Mouse (Mus musculus): ENCODE data around the gene Soat2. TPM values are rescaled to one million over a fixed set of nuclear protein-coding genes. Genes with fewer than 3 reads are reported as not detected.

The Soat2 gene
- polyA plus RNA-seq, 1 experiment from 2014 or later = 0.16 TPM

DNA sequence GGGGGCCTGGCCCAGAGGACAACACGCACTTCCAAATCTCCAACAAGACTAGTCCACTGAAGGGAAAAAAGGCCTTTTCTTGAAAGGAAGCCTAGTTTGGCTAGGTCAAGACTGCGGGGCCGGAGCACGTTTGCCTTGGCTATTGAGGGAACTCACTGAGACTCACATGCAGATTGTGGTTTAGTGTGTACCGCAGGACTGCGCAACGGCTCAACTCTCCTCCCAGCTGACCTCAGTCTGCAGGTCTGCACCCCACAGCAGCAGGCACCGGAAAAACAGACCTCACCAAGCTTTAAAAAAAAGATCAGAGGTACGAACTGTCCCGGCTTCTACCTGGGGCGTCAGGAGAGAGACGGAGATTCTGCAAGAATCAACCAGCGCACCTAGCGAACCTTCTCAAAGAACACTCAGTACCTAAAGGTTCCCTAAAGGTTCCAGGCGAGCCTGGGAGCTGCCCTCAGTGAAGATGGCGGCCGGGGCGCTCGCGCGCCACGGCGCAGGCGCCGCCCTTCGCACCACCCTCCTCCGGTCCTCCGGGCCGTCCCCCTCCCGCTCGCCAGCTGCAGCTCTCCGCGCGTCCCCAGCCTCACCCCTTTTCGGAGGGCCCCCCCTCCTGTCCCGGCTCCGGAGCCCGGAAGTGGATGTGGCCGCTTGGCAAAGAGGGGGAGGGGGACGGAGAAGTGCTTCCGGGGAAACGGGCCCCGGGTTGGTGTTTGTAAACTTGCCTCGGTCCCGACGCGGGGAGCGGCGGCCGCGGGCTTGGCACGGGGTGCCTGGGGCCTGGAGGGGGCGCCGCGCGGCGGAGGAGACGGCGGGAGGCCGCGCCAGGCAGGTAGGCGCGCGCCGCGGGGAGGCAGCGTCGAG lies 52.9 kb downstream of the Soat2 start, which contains the start of gene Zfp740:
Zfp740 (plus strand) TSS at position 279 of the 864 bp plus-strand sequence.
- peak; percentile 95 for ATAC-seq (ENCODE audit: insufficient read depth)
- no peaks in the 10 kb centered on the region for H3K27me3 ChIP-seq (ENCODE audit: insufficient read depth, low read length)
- no peaks in the 10 kb centered on the region for H3K9me3 ChIP-seq (ENCODE audit: low read depth, low read length)
- H3K4me1 ChIP-seq (ENCODE audit: insufficient read depth) = peaks cover 15% of the 10 kb centered on the region
- H3K4me3 ChIP-seq (ENCODE audit: low read depth, low read length) = peak within 1 kb of the TSS; percentile 80
- no peak for TF ChIP-seq CTCF (IDR thresholded peaks at IDR 0.05; ENCODE audit: low read depth)
- under 1% methylated on average over 64 of the region's 68 CpGs for WGBS
- H3K4me2 ChIP-seq = peak within 1 kb of the TSS; percentile 68
- peaks cover 39% of the 10 kb centered on the region for H3K36me3 ChIP-seq (ENCODE audit: insufficient read depth)
- peak within 1 kb of the TSS; percentile 99 for H3K27ac ChIP-seq (ENCODE audit: low read depth)
- H3K9ac ChIP-seq = peak within 1 kb of the TSS; percentile 91
- peak; percentile 96 for DNase-seq

DNA sequence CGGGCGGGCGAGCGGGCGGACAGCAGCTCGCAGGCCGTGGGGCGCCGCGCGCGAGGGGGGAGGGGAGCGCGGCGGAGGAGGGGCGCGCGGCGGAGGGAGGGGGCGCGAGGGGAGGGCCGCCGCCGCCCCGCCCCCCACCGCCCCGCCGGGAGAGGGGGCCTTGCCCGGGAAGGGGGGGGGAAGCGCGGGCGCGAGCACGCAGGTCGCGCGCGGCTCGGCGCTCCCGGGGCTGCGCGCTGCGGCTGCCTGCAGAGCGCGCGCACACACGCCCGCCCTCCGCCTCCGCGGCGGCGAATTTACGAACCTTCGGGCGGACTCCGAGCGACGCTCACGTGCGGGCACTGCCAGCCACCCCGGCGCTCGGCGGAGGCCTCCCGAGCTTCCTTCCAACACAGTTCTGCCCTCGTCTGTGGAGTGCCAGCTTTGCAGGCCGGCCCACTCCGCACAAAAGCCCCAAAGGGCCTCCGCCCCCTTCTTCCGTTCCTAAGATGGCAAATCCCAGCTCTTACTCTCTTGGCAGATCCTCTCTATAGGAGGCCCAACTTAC lies 53.6 kb downstream of the Soat2 start:
- DNase-seq (peak; percentile 85), ATAC-seq (ENCODE audit: insufficient read depth) (peak; percentile 46)
- under 1% methylated on average over 42 of the region's 72 CpGs for WGBS
- Histone ChIP-seq H3K4me3 (ENCODE audit: low read depth, low read length) (peak overlapping the region; percentile 80), H3K27ac (ENCODE audit: low read depth) (peak overlapping the region; percentile 99), H3K4me2 (peak overlapping the region; percentile 68), H3K9ac (peak overlapping the region; percentile 91), H3K4me1 (ENCODE audit: insufficient read depth) (peaks cover 15% of the 10 kb centered on the region), H3K36me3 (ENCODE audit: insufficient read depth) (peaks cover 46% of the 10 kb centered on the region), H3K9me3 (ENCODE audit: low read depth, low read length) (no peaks in the 10 kb centered on the region), H3K27me3 (ENCODE audit: insufficient read depth, low read length) (no peaks in the 10 kb centered on the region)
- no peak for TF ChIP-seq CTCF (IDR thresholded peaks at IDR 0.05; ENCODE audit: low read depth)

DNA sequence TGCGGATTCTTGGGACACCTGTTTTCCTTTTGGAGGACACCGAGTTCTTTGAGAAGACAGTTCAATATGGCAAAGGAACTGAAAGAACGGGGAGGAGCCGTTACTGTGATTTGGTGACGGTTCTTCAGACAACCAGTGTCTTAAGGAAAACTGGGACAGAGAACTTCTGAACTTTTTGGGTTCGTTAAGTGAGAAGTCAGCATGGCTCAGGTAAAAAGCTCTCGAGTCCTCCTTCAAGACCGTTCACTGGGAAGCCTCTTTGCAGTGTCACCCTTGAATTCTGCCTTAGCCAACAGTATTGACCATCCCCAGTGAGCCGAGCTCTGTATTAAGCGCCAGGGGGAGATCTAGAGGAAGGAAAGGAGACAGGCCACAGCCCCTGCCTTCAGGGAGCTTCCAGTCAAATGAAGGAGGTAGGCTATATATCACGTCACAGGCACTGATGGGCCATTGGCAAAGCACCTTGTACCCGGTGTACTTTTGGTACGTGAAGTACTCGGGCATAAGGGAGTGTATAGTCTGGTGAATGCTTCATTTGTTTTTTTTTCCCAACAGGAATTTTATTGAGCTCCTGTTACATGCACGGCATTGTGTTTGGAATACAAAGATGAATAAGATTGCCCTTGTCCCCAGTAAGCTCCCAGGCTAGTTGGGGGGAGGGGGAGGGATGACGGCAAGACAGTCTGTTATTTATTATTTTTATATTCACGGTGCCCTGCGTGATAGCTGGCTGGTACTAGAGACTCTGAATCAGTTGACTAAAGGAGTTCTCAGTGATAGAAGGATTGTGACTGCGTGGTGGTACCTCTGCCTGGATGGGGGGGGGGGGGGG lies 54.6 kb downstream of the Soat2 start, which contains the start of gene Csad:
Csad (minus strand) TSS at position 51 of the 832 bp plus-strand sequence.
- no peak for ATAC-seq (ENCODE audit: insufficient read depth)
- no peaks in the 10 kb centered on the region for H3K27me3 ChIP-seq (ENCODE audit: insufficient read depth, low read length)
- 38% methylated on average over 19 of the region's 19 CpGs for WGBS
- peak within 1 kb of the TSS; percentile 80 for H3K4me3 ChIP-seq (ENCODE audit: low read depth, low read length)
- peak; percentile 26 for DNase-seq
- 0 out of 2 replicates have a peak, but pooled peaks have one; percentile 11 for TF ChIP-seq CTCF (IDR thresholded peaks at IDR 0.05; ENCODE audit: low read depth)
- H3K4me2 ChIP-seq = peak within 1 kb of the TSS; percentile 68
- H3K27ac ChIP-seq (ENCODE audit: low read depth) = peak within 1 kb of the TSS; percentile 99
- H3K9me3 ChIP-seq (ENCODE audit: low read depth, low read length) = no peaks in the 10 kb centered on the region
- peaks cover 15% of the 10 kb centered on the region for H3K4me1 ChIP-seq (ENCODE audit: insufficient read depth)
- peak within 1 kb of the TSS; percentile 91 for H3K9ac ChIP-seq
- H3K36me3 ChIP-seq (ENCODE audit: insufficient read depth) = peaks cover 56% of the 10 kb centered on the region

GRCm38 (mm10) chr15:102205779-102206178 lies 55.5 kb downstream of the Soat2 start:
- no peaks in the 10 kb centered on the region for H3K9me3 ChIP-seq (ENCODE audit: low read depth, low read length)
- peaks cover 59% of the 10 kb centered on the region for H3K36me3 ChIP-seq (ENCODE audit: insufficient read depth)
- peak overlapping the region; percentile 68 for H3K4me2 ChIP-seq
- H3K4me1 ChIP-seq (ENCODE audit: insufficient read depth) = peaks cover 15% of the 10 kb centered on the region
- 21% methylated on average over 8 of the region's 8 CpGs for WGBS
- H3K9ac ChIP-seq = peak overlapping the region; percentile 48
- TF ChIP-seq CTCF (IDR thresholded peaks at IDR 0.05; ENCODE audit: low read depth) = no peak
- H3K27me3 ChIP-seq (ENCODE audit: insufficient read depth, low read length) = no peaks in the 10 kb centered on the region
- H3K27ac ChIP-seq (ENCODE audit: low read depth) = peak overlapping the region; percentile 58; the same call in 1 of the 2 replicates
- DNase-seq = peak; percentile 89
- peak overlapping the region; percentile 80 for H3K4me3 ChIP-seq (ENCODE audit: low read depth, low read length)
- no peak for ATAC-seq (ENCODE audit: insufficient read depth)

DNA sequence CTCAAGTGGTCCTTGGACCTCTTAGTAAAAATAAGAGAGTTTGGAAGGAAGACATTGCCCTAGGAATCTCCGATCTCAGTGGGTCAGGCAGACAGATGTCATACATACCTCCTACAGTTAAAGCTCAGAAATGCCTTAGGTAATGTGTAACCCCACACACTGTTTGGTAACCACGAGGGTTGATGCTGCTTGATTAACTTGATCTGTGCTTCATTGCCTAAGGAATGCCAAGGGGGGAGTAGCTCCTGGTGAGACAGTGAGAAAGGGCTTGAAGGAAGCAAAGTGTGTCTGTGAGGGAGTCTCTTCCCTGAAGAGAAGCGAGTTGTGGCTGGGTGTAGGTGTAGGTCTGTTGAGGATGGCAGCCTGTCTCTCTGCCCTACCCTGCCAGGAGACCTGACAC lies 57.0 kb downstream of the Soat2 start:
- DNase-seq = no peak
- no peak for ATAC-seq (ENCODE audit: insufficient read depth)
- Histone ChIP-seq H3K4me1 (ENCODE audit: insufficient read depth) (peaks cover 14% of the 10 kb centered on the region), H3K36me3 (ENCODE audit: insufficient read depth) (peaks cover 70% of the 10 kb centered on the region), H3K9ac (no peak overlapping the region), H3K9me3 (ENCODE audit: low read depth, low read length) (no peaks in the 10 kb centered on the region), H3K27ac (ENCODE audit: low read depth) (no peak overlapping the region), H3K4me3 (ENCODE audit: low read depth, low read length) (no peak overlapping the region), H3K4me2 (no peak overlapping the region), H3K27me3 (ENCODE audit: insufficient read depth, low read length) (no peaks in the 10 kb centered on the region)
- 75% methylated on average over 3 of the region's 3 CpGs for WGBS
- no peak for TF ChIP-seq CTCF (IDR thresholded peaks at IDR 0.05; ENCODE audit: low read depth)

DNA sequence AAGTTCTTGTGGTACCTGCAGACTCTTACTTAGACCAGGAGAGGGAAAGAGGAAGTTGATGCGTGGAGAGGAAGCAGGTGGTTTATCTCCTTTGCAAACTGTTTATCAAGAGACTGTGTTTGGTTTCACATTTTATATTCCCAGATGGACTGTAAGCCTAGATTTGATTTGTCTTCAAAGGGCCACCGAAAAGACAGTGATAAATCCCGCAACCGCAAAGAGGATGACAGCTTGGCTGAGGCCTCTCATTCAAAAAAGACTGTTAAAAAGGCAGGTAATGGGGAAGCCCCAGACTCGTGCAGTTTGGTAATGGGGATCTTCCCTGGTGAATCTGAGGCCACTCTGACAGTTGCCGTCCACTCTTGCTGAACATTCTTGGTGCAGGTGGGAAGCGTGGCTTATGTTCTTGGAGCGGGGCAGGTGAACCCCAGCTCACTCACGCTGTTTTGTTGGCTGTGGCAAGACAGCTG lies 57.8 kb downstream of the Soat2 start:
- Histone ChIP-seq H3K36me3 (ENCODE audit: insufficient read depth) (peaks cover 78% of the 10 kb centered on the region), H3K9me3 (ENCODE audit: low read depth, low read length) (no peaks in the 10 kb centered on the region), H3K27me3 (ENCODE audit: insufficient read depth, low read length) (no peaks in the 10 kb centered on the region), H3K4me3 (ENCODE audit: low read depth, low read length) (no peak overlapping the region), H3K4me2 (no peak overlapping the region), H3K4me1 (ENCODE audit: insufficient read depth) (peaks cover 11% of the 10 kb centered on the region), H3K9ac (no peak overlapping the region), H3K27ac (ENCODE audit: low read depth) (no peak overlapping the region)
- no peak for TF ChIP-seq CTCF (IDR thresholded peaks at IDR 0.05; ENCODE audit: low read depth)
- 72% methylated on average over 9 of the region's 9 CpGs for WGBS
- ATAC-seq (ENCODE audit: insufficient read depth) (no peak), DNase-seq (no peak)
